Mouse (Mus musculus) c-Kit-positive CD71-negative TER-119-negative erythroid progenitor cells, embryonic 14.5 days (primary cell): ENCODE data around the gene Ywhae.

Source experiments
- DNase-seq: peaks from one replicate; pipeline ENCODE4 v3.0.0-alpha.2; 2013; ENCODE audit warnings: low read depth

Gene Ywhae

DNA sequence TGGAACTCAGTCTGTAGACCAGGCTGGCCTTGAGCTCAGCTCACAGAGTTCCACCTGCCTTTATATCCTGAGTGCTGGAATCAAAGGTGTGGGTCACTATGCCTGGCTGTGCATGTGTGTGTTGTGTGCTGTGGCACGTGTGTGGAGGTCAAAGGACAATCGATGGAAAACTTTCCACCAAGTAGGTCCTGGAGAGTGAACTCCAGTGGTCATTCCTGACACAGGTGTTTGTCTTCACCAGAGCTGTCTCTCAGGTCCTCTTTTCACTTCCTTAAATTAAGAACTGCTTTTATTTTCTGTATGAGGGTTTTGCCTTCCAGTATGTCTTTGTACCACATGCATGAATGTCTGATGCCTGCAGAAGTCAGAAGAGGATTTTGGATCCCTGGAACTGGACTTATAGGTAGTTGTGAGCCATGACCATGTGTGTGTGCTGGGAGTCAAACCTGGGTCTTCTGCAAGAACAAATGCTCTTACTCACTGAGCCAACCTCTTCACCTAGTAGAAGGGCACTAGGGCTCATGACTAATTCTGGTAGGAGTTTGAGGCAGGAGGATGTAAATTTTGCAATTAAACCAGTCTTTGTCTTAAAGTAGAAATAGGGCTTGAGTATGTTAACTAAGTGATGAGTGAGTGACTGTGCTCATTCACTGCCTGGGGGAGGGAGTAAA is 5.3 kb downstream of the Ywhae start:
- DNase-seq: no peak

DNA sequence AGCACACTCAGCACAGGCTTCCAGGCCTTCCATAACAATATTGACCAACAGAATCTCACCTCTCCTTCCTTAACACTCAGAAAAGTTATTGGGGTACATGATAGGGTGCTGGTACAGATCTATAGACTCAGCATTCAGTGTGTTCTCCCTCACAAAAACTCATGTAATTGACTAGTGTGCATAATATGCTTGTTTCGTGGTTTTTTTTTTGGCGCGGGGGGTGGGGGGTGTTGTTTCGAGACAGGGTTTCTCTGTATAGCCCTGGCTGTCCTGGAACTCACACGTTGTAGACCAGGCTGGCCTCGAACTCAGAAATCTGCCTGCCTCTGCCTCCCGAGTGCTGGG is 5.8 kb downstream of the Ywhae start:
- DNase-seq: no peak

DNA sequence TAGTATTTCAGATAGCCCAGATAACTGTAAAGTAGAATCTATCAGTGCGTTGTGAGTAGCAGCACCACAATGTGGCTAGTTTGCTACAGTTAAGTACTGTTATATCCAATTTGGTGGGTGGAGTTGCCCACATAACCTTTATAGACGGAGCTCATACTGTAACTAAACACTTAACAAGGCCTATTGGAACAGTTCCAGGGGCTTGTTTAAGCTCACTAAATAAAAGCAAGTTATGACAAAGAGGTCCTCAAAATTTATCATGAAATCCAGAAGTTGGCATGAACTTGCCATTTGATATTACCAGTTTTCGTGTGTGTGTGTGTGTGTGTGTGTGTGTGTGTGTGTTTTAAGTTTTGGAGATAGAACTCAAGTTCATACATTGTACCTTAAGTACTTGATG is 7.5 kb downstream of the Ywhae start:
- no peak for DNase-seq

DNA sequence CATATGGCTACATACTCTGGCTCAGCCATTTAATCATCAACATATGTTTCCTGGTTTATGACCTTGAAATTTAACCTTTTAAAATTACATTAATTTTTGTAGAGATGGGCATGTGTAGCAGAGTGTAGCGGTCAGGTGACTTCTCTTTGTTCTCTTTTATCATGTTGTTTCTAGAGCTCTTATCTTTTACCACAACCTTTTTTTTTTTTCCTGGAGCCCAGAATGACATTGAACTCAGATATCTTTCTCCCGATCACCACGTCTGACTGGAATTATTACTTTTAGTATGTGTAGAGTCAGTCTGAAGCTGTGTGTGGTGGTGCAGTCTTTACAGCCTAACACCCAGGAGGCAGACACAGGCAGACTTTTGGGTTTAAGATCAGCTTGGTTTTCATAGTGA is 8.9 kb downstream of the Ywhae start:
- DNase-seq: no peak

DNA sequence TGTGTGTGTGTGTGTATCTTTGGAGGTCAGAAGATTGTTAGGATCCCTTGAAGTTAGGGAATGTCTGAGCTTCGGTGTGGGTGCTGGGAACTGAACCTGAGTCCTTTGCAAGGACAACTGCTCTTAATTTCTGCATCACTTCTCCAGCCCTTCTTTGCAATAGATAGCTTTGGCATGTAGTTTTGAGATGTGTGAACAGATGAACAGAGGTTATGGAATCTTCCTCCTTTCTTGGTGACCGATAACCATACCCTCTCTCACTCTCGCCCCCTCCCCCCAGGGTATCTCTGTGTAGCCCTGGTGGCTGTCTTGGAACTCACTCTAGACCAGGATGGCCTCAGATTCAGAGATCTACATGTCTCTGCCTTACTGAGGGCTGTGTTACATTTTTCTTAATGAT is 12.1 kb downstream of the Ywhae start:
- DNase-seq: no peak

DNA sequence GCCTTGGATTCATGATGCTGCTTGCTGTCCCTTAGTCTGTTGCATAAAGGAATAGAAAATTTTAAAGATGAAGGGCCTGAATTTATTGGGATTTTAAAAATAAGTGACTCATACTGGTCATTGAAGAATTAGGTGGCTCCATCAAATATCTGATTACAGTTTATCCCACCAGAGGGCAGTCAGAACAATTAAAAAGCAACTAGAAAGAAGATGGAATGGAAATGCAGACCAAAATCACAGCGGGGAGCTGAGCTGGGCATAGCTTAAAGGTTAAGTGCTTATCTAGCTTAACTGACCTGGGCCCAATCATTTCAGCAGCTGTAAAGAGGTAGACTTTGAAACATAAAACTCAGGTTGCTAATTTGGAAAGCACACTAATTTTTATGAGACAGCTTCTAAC is 17.9 kb downstream of the Ywhae start:
- DNase-seq: no peak

DNA sequence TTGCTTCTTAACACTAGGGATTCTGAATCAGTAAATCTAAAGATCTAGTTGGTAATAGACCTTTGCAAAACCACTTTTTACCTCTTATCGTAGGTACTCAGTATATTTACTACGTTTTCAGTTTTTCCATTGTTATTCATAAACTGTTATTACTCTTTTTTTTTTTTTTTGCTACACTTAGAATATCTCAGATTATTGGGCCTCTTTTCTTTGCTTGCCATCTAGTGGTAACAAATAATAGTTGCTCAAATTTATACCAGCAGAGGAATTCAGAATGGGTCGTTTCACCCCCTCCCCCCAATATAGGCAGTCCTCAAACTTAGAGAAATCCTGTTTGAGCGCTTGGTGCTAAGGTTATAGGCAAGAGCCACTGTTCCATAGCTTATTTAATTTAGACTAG is 18.4 kb downstream of the Ywhae start:
- DNase-seq: no peak

DNA sequence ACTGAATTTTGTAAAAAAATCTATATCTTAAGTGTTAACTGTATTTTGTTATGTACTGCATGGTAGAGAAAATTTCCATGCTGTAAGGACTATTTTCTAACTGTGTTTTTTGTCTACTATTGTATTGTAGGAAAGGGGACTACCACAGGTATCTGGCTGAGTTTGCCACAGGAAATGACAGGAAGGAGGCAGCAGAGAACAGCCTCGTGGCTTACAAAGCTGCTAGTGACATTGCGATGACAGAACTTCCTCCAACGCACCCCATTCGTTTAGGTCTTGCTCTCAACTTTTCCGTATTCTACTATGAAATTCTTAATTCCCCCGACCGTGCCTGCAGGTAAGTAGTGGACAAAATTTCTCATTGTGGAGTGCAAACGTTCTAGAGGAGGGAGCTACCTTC is 24.0 kb downstream of the Ywhae start:
- DNase-seq: no peak

DNA sequence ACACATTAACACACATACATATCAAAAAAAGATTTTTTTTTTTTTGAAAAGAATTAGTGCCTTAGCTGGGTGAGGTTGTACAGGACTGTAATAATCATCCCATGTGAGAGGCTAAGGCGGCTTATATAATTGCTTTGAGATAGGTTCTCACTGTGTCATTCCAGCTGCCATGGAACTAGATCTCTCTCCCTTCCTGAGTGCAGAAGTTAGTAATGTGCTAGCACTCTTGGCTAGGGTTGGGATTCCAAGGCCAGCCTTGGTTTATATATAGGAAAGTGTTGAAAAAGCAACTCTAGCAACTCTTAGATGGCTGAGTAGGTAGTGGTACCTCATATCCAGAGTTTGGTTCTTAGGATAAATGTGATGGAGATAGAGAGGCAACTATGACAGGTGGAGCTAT is 25.9 kb downstream of the Ywhae start:
- DNase-seq: no peak

DNA sequence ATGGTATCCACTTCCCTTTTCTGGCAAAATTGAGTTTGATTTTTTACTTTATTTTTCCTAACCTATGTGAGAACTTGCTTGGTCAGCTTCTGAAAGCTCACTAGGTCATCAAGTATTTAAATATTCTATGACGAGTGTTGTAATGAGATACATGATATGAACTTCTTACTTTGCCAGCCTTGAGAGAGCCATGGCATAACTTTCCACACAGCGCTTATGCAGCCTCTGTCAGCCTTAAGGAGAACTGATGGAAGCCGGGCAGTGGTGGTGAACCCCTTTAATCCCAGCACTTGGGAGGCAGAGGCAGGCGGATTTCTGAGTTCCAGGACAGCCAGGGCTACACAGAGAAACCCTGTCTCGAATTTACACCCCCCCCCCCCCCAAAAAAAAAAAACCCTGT is 28.1 kb downstream of the Ywhae start:
- DNase-seq: no peak

DNA sequence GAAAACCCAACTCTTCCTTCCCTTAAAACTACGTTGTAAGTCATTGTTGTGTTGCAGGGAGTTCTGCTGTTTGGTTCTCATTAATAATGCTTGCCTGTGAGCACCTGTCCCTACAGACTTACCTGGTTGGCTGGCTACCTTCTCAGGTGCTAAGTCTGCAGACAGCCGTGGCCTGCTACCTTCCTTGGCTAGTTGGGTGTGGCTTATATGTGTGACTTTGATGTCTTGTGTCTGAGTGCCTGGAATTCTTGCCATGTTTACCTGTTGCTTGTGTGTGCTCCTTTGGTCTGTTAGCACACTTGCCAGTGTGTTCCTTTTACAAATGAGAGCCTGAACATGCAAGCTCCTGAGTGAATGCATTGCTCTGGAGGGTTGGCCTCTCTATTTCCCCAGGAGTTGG is 30.0 kb downstream of the Ywhae start:
- DNase-seq: no peak

DNA sequence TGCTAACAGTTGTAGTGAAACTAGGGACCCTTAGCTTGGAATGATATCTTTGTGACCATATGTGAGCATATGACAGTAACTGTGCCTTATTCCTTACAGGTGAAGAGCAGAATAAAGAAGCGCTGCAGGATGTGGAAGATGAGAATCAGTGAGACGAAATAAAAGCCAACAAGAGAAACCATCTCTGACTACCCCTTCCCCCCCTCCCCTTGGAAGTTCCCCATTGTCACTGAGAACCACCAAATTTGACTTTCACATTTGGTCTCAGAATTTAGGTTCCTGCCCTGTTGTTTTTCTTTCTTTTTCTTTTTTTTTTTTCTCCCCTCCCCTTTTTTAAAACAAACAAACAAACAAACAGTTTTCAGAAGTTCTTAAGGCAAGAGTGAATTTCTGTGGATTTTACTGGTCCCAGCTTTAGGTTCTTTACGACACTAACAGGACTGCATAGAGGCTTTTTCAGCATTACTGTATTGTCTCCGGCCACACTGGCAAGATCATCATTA is 31.9 kb downstream of the Ywhae start:
- no peak for DNase-seq

DNA sequence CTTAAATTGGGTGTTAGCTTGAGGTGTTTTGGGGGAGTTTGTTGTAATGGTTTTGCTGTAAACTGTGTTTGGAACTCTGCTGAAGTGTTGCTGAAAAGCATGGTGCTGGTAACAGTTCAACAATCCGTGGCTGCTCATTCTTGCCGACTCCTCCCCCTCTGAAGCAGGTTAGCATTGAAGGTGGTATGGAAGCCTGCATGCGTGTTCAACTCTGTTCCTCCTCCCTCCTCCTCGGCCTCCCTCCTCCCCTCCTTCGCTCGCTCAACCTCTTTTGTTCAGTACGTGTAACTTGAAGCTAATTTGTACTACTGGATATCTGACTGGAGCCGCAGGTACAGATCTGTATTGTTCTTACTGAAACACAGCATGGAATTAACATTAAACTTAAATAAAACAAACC is 32.5 kb downstream of the Ywhae start:
- no peak for DNase-seq

DNA sequence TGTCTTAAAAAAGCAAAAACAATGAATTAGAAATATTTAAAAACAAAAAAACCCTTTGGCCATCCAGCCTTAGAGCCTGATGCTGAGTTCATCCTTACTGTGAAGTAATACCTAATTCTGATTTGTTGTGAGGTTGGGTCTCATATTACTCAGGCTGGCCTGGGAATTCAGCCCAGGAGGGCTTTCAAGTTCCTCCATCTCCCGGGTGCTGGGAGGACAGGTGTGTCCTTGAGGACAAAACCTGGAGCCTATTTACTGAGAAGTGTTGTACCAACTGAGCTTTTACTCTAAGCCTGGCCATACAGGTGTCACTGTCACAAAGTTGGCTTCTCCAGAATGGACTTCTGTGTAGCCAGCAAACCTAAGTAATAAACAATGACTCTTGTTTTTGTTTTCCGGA is 34.3 kb downstream of the Ywhae start:
- DNase-seq: no peak

DNA sequence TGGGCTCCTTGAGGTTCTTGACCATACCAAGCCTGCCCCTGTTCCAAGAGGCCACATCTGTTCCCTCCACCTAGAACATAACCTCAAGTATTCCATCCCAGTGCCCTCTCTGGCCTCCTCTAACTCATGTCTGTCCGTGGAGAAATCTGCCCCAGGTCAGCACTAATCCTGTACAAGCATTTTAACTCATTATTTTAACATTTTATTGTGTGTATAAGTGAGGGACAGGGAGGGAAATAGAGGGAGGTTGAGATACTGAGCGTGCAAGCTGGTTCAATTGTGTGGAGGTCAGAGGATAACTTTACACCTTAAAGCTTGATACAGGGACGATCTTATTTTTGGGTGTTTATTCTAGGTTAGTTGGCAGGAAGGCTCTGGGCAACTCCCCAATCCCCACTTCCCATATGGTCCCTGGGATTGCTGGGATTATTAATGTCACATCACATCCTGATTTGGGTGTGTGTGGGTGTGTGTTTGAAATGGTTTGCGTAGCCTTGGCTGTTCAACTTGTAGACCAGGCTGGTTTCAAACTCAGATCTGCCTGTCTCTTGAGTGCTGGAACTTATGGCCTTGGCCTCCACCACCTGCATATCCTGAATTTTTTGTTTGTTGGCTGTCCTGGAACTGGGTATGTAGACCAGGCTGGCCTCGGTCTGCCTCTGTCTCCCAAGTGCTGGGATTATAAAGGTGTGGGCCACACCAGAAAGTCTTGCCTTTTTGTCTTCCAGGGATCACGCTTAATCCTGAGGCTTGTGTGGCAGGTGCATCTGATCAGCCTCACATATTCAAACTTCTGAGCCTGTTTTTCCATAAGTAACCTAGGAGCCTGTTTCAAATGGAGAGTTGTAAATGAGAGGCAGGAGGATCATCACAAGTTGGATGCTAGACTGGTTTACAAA is 35.7 kb downstream of the Ywhae start:
- DNase-seq: no peak

DNA sequence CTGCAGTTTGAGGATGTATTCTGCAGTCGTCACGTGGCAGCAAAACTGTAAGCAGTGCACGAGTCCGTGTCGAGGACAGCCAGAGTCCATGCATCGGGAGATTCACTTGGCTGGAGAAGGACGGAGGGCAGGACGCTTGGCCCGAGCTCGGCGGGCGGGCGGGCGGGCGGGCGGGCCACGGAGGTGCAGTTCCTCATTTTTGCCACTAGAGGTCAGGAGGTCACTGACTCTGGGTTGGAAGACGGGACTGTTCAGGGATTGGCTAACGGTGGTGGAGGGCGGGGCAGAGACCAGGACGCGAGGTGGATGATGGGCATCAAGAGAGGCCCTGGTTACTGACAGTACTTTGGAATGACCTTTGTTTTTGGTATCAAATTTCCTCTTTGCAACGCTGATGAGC is 36.5 kb downstream of the Ywhae start:
- peak; percentile 67 for DNase-seq

DNA sequence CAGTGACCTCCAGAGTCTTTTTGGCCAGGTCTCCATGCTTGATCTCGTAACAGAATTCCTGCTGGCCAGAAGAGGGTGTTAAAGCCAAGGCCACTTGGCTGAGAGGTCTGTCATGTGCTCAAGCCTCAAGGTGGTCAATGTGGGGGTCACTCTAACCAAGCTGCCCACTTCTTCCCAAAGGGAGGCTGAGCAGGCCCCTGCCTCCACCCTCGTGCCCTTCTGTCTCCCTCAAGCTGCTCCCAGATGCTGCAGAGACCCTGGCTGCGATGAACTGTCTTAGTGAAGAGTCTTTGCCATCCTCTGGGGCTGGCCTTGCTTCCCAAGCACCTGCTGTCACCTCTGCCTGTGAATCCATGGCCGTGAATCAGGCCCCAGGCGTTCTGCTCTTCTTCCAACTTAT is 39.9 kb downstream of the Ywhae start:
- DNase-seq: no peak

DNA sequence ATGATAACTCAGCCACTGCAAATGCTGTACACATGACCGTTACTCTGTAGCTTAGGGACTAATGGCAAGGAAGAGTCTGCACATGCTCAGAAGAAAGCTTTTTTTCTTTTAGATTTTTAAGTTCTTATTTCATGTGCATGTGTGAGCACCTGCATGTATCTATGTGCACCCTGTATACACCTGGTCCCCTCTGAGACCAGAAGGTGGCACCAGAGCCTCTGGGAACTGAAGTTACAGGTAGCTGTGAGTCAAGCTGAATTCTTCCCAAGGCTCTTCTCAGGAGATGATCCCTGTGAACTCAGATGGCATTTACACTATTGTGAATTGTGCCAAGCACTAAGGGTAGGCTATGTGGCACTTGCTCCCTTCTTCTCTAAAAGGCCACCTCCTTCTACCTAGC is 43.2 kb downstream of the Ywhae start:
- DNase-seq: no peak

DNA sequence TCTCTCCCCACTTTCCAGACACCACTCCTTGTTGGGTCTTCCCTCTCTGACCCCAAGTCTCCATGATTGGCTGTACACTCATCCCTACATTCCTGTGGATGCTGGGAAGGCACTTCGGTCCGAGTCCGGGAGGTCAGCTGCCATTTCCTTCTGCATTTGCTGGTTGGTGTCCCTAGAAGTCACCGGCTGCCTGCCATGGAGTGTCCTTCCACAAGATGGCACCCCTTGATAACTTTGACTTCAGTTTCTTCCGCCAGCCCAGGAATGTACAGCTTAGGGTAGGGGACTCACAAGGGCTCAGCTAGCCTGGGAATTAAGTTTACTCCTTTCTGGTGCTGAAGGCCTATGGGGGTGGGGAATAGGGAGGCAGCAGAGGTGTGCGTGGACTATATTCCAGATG is 49.2 kb downstream of the Ywhae start:
- peak; percentile 39 for DNase-seq

DNA sequence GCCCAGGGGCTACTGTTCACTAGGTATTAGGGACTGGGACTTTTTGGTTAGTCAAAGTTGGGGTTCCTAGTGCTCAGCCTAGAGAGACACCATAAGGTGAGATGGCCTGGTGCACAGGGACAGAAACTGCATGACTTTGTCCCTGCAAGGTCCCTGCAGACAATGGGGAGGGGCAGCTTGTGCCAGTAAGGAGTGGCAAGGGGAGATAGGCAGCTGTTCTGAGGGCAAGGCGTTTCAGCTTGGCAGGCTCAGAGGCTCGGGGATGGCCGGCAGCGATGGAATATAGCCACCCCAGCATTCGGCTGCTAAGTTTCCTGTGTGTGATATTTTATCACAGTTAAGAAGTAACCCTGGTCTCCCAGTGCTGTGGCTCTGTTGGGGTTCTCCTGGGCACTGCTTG is 51.1 kb downstream of the Ywhae start:
- DNase-seq: no peak

DNA sequence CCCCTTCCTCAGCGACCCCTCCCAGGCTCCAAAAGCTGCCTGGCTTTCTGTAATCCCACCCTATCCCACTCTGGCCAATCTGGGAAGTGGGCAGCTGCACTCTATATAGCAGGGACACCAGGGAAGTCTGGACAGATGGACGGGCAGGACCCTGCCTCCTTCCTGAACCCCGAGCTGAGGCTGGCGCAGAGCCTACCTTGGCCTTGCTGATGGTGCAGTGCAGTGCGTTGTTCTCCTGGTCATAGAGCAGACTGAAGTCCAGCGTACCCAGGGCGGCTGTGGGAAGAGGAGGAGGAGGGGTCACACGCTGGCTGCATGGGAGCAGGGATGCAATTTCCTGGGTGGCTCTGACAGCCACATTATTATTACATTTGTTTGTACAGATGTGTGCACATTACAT is 53.2 kb downstream of the Ywhae start:
- DNase-seq: no peak

DNA sequence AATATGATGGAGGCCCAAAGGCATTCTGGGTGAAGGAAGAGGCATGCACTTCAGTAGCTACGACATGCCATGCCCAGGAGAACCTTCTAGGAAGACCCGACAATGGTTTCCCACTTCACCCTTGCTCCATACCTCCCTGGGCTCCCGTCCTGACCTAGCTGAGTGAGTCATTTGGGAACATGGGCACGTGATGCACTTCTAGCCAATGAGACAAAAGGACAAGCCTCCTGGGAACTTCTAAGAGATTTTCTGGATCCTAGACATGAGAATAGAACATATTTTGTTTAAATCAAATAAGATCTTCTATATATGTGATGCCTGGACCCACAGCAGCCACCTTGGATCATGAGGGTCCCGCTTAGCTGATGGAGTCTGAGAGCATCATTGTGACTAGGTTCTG is 59.9 kb downstream of the Ywhae start:
- no peak for DNase-seq

DNA sequence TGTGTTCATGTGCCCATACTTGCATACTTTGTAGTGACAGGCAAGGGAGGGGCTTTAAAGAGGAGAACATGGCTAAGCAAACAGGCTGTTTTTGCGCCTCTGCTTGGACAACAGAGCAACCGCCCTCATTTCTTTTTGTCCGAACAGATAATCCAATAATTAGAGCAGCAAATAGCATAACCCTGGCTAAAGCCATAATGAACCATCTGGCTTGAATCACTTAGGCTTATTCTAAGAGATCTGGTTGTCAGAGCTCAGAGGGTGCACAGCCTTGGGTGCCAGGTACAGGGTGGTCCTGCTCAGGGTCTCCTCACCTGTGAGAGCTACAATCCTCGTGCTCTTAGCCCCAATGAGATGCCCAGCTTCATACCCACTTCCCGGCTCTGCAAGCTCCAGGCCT is 60.7 kb downstream of the Ywhae start:
- no peak for DNase-seq
